Mouse (Mus musculus) myocyte (in vitro differentiated cells): ENCODE measurements around the gene Fyn.

ENCODE experiments used
- POLR2A ChIP-seq: IDR thresholded peaks from one replicate; pipeline ENCODE4 v1.6.1; 2011; ENCODE audit warnings: low read depth, mild to moderate bottlenecking, control low read depth, moderate library complexity; ENCODE audit not compliant: insufficient read length
- POLR2AphosphoS2 ChIP-seq: IDR thresholded peaks from one replicate; pipeline ENCODE4 v1.6.1; 2011; ENCODE audit warnings: low read depth, control low read depth; ENCODE audit not compliant: insufficient read length
- TCF12 ChIP-seq: IDR thresholded peaks from one replicate; pipeline ENCODE4 v1.6.1; 2011; ENCODE audit warnings: mild to moderate bottlenecking, control low read depth; ENCODE audit not compliant: poor library complexity, insufficient read depth, severe bottlenecking
- TCF3 ChIP-seq: IDR thresholded peaks from one replicate; pipeline ENCODE4 v1.6.1; 2011; ENCODE audit warnings: low read depth, control low read depth; ENCODE audit not compliant: insufficient read length
- USF1 ChIP-seq: IDR thresholded peaks from one replicate; pipeline ENCODE4 v1.6.1; 2011; ENCODE audit warnings: low read depth, mild to moderate bottlenecking, control low read depth, moderate library complexity

DNA sequence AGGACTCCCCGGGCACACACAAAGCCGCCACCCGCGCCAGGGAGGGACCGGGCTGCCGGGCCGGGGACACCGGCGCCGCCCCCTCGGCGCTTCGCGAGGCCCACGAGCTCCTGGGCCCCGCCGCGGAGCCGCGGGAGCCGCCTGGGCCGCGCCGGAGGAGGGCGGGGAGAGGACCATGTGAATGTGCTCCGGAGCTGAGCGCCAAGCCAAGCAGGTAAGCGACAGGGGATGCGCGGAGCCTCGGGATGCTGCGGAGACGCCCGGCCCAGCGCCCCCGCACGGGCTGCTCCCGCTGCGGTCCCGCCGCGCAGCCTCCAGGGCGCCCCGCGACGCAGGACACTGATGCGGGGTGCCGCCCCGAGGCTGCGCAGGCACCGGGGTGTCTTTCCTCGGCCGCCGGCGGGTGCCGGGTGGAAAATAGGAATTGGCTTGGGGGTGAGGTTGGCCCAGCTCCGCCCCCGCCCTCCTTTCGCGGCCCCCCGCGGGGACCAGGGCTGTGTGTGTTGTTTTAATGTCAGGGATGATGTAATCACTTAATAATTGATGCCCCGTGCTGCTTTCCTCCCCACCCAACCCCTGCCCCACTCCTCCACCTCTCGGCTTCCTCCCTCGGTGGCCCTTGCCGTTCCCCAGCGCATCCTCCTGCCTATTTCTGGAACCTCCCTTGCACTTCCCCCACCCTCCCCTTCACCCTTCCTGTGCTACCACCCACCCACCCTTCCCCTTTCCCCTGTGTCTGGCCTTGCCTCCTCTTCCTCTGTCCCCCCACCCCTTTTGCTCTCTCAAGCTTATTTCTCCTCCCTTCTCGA lies 1.5 kb downstream of the Fyn start:
- TF ChIP-seq POLR2A (peak; percentile 42), TCF3 (no peak), USF1 (no peak), POLR2AphosphoS2 (peak; percentile 61), TCF12 (no peak)
